Mouse (Mus musculus) stomach, postnatal 0 days (tissue): ENCODE results near the gene Itga8. TPM values are rescaled to one million over a fixed set of nuclear protein-coding genes. Genes with fewer than 3 reads are reported as not detected.

Experiments
- ATAC-seq: fragments of 200-750 bp; cut with Nextera tagmentation; 2 replicates; pipeline ENCODE4 v1.8.0; 2017; ENCODE audit not compliant: low FRiP score, low TSS enrichment
- DNase-seq: peaks from one replicate; pipeline ENCODE4 v3.0.0-alpha.2; 2016; ENCODE audit warnings: low spot score
- H3K27ac ChIP-seq: fragments of 300-500 bp; sonication (generic); replicated peaks from 2 replicates; pipeline ENCODE4 v1.5.1; 2014; ENCODE audit warnings: mild to moderate bottlenecking, control low read depth
- H3K27me3 ChIP-seq: fragments of 300-500 bp; sonication (generic); 2 replicates; pipeline ENCODE4 v1.6.1; 2014; ENCODE audit warnings: low read length; ENCODE audit not compliant: control insufficient read depth, insufficient read depth
- H3K36me3 ChIP-seq: fragments of 300-500 bp; sonication (generic); 2 replicates; pipeline ENCODE4 v1.6.1; 2014; ENCODE audit warnings: low read length, mixed read lengths; ENCODE audit not compliant: control insufficient read depth, insufficient read depth
- H3K4me1 ChIP-seq: fragments of 300-500 bp; sonication (generic); replicated peaks from 2 replicates; pipeline ENCODE4 v1.6.1; 2014; ENCODE audit warnings: antibody characterized with exemption; ENCODE audit not compliant: control insufficient read depth, insufficient read depth
- H3K4me2 ChIP-seq: fragments of 300-500 bp; sonication (generic); replicated peaks from 2 replicates; pipeline ENCODE4 v1.6.1; 2014; ENCODE audit warnings: low read depth, mild to moderate bottlenecking, control low read depth, moderate library complexity
- H3K4me3 ChIP-seq: fragments of 300-500 bp; sonication (generic); 2 replicates; pipeline ENCODE4 v1.5.1; 2014; ENCODE audit warnings: low read depth, low read length, control low read depth
- H3K9ac ChIP-seq: fragments of 300-500 bp; sonication (generic); 2 replicates; pipeline ENCODE4 v1.6.1; 2014; ENCODE audit warnings: mild to moderate bottlenecking, low read length, control low read depth, mixed read lengths
- H3K9me3 ChIP-seq: fragments of 300-500 bp; sonication (generic); 2 replicates; pipeline ENCODE4 v1.6.1; 2016; ENCODE audit warnings: low read length; ENCODE audit not compliant: control insufficient read depth
- CTCF ChIP-seq: IDR thresholded peaks from 2 replicates; pipeline ENCODE4 v1.5.1; 2016; ENCODE audit warnings: antibody characterized with exemption, low read depth, mild to moderate bottlenecking, moderate library complexity
- EP300 ChIP-seq: optimal IDR thresholded peaks from 2 replicates; pipeline ENCODE3; 2016; ENCODE audit warnings: antibody characterized with exemption
- WGBS: fragments of 180-500 bp; shearing (Covaris S2); extraction: QIAGEN DNeasy Blood & Tissue Kit; methylation state at CpG from one replicate; pipeline ENCODE4 v1.1.7; 2014; 5-methylcytosine and 5-hydroxymethylcytosine counted together
- polyA plus RNA-seq: library from polyadenylated mRNA; unstranded; fragments of >200 nt; fragmentation: Nextera tagmentation; extraction: Ambion mirVana; gene quantifications from 2 replicates; pipeline ENCODE4 v1.2.1, GENCODE M21; 2015

The Itga8 gene
- polyA plus RNA-seq, 1 experiment from 2014 or later: 7.7 TPM

DNA sequence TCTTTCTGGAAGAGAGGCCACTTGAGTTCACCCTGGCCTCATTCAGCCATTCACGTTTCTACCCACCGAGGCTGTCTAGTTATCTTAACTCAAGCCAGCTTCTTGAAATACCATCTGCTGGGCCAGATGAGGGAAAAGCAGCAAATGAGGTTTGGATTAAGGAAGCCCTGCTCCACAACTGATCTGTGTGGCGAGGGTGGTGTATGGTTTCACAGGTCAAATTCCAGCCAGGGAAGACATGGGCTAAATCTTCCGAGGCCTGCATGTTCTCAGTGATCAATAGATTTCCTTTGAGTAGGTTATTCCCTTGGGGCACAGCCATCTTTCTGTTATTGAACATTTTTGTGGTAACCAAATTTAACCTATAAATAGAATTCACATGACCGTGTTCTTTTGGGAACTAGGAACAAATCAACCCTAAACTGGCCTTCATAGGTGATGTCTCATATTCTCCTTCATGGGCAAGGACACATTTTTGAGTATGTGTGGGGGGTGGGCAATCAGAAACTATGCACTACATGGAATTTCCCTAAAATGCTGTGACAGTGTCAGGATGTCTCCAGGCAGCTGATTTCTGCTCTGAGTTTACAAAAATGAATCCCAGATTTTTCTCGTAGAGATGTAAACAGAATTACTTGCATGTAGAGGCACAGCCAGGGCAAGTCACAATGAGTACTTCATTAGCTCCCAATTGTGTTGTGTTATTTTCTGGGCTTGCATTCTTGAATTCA lies 235.9 kb downstream of the Itga8 start:
- H3K36me3 ChIP-seq: no peaks in the 10 kb centered on the region
- no peak for DNase-seq
- H3K4me2 ChIP-seq: no peak overlapping the region
- no peak overlapping the region for H3K9ac ChIP-seq
- 47% methylated on average over 6 of the region's 6 CpGs for WGBS
- H3K27ac ChIP-seq: no peak overlapping the region
- H3K27me3 ChIP-seq: no peaks in the 10 kb centered on the region
- no peak overlapping the region for H3K4me3 ChIP-seq
- TF ChIP-seq CTCF (no peak), EP300 (no peak)
- H3K9me3 ChIP-seq: no peaks in the 10 kb centered on the region
- ATAC-seq: no peak
- H3K4me1 ChIP-seq: no peaks in the 10 kb centered on the region

DNA sequence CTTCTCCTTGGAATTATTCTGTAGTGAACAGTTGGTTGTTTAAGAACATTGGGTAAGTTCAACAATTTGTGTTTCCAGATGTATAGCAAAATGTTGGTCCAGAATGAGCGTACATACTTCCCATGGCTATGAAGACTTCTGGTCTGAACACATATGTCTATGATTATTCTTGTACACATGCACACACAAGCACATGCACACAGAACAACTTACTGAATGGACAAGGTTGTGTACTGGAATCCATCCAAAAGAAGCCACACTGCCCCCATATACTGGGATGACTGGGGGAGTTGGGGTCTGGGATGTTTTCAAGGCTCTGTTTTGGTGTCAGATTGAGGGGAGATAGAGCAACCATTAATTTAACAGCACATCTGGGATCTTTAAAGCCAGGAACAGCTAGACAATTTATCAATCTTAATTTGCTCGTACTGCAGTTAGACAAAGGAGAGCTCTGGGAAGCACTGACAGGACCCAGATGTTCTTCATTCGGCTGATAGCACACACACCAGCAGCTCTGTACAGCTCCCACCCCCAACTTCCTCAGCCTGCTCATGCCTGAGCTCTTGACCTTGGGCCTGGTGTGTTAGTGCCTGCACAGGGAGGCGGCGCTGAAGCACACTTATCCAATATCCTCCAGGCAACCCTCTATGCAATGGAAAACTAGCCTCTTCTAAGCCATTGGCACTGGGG lies 241.5 kb downstream of the Itga8 start:
- 44% methylated on average over 5 of the region's 5 CpGs for WGBS
- no peak for TF ChIP-seq CTCF
- TF ChIP-seq EP300: no peak
- Histone ChIP-seq H3K27ac (no peak overlapping the region), H3K9me3 (no peaks in the 10 kb centered on the region), H3K36me3 (no peaks in the 10 kb centered on the region), H3K4me2 (no peak overlapping the region), H3K4me1 (no peaks in the 10 kb centered on the region), H3K27me3 (no peaks in the 10 kb centered on the region), H3K9ac (no peak overlapping the region), H3K4me3 (no peak overlapping the region)
- ATAC-seq (no peak), DNase-seq (no peak)

Other genes starting within 250 kb of the Itga8 start
- 31.8 and 33.6 TPM in 2 replicates for gene Mindy3, start 117.5 kb upstream of the Itga8 start, polyA plus RNA-seq